Mouse (Mus musculus) spleen, adult 2 months (tissue): Measurements from ENCODE around the gene Gm9112.
"Not testable (repeated sequence)": the region's sequence is repeated elsewhere in the genome, so short reads cannot be mapped to it uniquely, and the experiment has no call there.

Experiments used
- CTCF ChIP-seq: fragments of 200-500 bp; IDR thresholded peaks from 2 replicates; pipeline ENCODE4 v1.5.1; 2011; ENCODE audit warnings: mild to moderate bottlenecking, inconsistent platforms; ENCODE audit not compliant: insufficient read depth, insufficient read length, insufficient replicate concordance; ENCODE audit errors: extremely low read depth
- POLR2A ChIP-seq: fragments of 200-500 bp; IDR thresholded peaks from 2 replicates; pipeline ENCODE4 v1.6.1; 2011; ENCODE audit warnings: low read depth, low read length, inconsistent platforms

DNA sequence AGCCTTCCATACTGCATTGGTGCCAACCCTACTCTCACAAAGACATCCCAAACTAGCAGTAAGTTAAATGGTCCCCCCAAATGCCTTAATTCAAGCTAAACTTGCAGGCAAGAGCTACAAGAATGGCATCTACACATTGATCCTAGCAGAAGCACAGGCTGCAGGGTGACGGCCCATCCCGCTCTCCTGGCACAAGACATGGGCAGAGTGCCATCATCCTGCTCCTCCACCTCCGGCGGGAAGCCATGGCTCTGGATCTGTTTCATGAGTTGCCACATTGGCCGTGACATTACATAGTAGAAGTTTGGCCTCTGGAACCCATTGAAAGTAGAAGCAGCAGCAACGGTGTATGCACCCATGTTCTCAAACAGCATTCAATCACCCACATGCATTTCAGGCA is 16.8 kb upstream of the Gm9112 start:
- TF ChIP-seq POLR2A, CTCF: not testable (repeated sequence)
